Mouse (Mus musculus) naive thymus-derived CD4-positive, alpha-beta T cell, adult 2 months (primary cell): ENCODE results near the gene Cacna1e.

Experiments
- DNase-seq: peaks from one replicate; pipeline ENCODE4 v3.0.0-alpha.2; 2011; ENCODE audit warnings: low read depth

The Cacna1e gene

DNA sequence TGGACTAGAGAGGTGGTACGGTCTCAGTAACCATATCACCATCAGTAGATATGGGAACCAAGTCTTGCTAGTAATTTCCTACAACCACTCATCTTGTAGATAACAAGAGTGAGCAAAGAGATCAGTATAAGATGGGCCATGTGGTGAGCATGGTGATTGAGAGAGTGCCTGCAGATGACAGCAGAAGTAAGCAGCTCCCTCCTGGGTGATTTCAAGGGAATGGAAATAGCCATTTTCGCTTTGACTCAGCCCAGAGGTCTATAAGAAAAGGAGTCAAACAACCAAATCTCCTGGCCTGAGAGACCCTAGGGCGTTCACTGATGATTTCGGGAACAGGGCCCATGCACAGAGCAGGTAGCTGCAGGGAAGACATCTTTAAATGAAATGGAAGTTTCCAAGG is 45.0 kb downstream of the Cacna1e start:
- no peak for DNase-seq

DNA sequence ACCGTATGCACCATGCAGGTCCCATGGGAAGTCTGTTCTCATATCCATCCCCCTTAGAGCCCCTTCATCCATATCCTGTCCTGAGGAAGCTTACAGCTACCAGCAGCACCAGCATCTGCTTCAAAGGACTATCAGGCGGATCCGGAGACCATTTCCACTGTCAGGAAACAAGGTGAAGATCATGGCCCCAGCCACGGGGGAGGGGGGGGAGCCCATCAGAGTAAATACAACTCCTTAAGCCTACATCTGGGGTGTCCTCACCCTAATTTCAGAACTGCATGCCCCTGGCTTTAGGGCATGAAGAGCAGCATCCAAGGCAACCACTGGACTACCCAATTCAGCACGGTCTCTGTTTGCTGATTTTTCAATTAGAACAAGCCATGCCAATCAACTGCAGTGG is 47.8 kb downstream of the Cacna1e start:
- no peak for DNase-seq

DNA sequence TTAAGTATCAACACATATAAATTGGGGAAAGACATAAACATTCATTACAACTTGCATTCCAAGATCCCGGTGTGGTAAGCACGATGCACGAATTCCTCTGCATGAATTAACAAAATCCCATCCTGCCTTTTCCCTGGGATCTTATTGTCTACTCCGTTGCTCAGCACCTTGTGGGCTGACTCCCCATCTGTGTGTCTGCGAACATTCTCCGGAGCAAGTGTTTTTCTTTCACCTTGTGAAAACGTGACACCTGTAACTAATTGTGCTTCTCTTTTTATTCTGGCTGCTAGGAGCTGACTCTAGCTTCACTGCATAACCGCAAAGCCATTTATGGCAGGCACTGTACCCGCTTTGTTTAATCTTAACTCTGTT is 52.1 kb downstream of the Cacna1e start:
- DNase-seq = no peak

DNA sequence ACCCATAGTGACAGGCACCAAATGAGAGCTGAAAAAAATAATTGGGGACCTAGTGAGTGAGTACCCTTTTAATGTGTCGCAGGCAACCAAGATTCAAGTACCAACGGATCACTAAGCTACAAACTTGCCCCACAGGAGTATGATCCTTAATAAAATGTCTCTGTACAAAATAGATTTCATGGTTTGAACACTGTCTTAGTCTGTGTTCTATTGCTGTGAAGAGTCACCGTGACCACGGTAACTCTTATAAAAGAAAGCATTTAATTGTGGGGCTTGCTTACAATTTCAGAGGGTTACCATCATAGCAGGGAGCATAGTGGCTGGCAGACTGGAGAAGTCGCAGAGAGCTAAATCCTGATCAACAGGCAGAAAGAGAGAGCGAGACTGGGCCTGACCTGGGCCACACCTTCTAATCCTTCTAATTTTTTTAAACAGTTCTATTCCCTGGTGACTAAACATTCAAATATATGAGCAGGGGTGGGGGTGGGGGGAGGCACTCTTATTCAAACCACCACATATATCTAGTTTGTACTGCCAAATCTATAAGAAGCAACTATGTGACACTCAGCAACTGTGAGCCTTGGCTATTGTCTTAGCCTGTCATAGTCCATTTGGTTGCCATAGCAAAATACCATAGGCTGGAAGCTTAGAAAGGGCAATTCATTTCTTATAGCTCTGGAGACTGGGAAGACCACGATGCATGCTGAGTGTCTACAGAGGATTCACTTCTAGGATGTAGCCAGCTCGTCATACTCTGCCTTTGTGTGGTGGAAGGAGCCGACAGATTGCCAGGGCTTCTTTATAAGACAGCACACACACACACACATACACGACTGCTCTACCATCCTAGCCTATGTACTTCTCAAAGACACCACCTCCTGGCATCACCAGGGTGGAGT is 52.8 kb downstream of the Cacna1e start:
- no peak for DNase-seq

DNA sequence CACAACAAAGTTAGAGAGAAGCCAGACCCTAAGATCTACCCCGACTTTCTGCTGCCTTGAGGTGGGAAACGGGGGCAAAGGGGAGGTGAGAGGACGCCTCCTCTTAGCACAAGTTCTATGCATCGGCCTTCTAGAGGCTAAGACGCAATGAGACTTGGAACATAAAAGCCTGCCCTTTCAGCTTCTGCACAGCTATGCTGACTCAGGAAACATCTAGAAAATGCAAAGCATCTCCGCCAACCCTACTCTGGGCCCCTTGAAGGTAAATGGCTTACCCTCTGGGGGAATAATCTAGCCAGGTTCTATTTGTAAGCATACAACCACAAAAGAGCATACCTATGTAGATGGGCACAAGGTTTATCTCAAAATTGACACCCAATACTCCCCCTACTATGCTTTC is 54.2 kb downstream of the Cacna1e start:
- DNase-seq = no peak

DNA sequence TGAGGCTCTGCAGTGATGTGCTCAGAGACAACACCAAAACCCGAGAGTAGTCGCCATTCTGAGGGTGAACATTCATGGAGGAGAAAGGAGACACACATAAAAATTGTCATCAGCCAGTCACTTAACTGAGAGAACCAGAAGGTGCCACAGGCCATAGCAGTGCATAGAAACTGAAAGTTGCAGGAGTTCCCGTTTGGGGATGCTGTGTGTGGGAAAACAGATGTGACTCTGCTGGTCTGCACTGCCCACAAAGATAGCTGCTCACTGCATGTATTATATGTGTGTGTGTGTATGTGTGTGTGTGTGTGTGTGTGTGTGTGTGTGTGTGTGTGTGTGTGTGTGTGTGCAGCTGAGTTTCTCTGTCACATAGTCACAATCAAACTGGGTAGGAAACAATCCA is 61.2 kb downstream of the Cacna1e start:
- no peak for DNase-seq

DNA sequence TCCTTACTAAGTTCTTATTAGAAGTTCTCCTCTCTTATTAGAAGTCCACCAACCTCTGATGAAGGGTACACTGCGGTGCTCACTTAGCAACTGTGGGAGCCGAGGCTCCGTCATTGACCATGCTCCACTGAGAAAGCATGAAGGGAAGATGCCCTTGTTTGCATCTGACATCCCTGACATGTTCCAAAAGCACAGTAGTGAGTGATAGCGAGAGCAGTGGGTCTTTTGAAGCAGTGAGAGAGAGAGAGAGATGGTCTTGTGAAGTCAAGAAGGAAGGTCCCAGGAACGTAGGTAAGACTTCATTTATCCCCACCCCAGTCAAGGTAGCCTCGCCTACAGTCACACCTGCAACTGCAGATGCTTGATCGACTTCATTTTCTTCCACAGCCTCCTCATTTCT is 63.9 kb downstream of the Cacna1e start:
- DNase-seq = no peak

DNA sequence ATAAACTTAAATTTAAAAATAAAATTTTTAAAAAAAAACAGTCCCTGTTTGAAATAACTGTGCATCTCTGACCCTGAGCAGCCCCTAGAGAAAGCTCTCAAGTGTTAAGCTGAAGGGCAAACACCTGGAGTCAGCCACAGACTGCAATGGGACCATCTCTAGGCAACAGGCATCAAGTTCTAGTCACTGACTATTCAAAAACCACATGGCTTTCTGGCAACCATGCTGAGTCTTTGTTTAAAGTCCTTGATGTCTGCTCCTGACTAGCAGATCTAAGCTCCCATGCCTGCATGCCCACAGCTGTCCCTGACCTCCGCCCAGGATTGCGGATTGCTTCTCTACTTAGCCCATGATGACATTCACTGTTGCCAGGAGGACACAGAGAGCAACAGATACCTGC is 64.3 kb downstream of the Cacna1e start:
- no peak for DNase-seq

DNA sequence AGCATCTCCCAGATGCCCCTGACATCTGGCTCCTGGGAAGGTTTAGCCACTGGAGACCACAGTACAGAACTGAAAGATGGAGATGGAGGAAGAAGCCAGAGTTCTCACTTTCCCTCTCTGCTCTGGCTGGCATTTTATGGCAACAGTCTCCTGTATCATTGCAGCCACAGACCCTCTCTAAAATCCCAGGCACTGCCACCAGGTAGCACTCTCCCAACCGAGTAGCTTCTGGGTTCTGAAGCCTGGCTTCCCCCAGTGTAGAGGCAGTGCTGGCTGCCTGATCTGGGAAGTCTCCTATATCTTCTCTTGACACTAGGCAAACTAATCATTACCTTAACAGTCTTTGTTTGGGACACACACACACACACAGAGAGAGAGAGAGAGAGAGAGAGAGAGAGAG is 65.6 kb downstream of the Cacna1e start:
- DNase-seq = no peak

DNA sequence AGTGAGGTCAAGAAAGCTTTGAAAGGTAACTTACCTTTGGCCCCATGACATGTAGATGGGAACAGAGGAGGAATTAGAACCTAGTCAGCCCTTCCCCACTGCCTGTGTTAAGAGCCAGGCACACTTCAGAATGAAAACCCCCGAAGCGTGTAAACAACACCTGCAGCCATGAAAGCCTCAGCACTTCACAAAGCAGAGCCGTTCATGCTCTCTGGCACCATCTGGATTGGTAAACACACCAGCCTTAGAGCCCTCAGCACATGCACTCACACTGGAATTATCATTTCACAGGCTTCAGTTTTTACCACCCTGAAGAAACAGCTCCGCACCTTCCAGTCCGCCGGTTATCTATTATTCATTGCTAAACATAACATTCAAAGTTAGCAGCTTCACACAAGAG is 67.5 kb downstream of the Cacna1e start:
- peak; percentile 3 for DNase-seq

DNA sequence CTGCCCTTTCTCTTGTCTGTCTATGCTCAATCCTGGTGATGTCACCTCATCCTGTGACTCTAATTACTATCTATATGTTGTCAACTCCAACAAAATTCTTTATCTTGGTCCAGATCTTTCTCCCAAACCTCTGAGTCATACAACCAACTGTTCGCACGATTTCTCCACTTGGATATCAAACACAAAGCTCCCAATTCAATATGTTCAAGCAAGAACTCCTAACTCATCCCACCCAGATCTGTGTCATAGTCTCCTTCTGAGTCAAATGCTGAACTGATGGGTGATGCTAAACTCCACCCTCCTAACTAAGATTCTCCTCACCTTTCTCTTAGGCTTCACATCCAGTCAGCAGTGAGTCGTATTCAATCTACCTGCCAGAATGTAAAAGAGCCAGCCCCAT is 68.0 kb downstream of the Cacna1e start:
- DNase-seq = no peak

DNA sequence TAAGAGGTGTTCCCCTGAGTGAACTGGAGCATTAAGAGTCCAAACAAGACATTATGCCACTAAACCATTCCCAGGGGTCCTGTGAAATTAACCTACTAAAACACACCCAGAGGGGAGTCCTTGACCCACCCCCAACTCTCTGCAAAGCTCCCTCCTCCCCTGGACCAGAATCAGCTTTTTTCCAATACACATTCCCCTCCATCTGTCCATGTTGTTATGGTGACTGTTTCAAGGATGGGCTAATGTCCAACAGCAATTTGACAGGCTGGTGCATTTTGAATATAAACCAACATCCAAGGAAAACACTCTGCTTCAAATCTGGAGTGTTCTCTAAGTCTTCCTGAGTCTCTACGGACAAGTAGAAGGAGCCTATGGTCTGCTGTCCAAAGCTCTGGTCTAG is 78.6 kb downstream of the Cacna1e start:
- DNase-seq = no peak

DNA sequence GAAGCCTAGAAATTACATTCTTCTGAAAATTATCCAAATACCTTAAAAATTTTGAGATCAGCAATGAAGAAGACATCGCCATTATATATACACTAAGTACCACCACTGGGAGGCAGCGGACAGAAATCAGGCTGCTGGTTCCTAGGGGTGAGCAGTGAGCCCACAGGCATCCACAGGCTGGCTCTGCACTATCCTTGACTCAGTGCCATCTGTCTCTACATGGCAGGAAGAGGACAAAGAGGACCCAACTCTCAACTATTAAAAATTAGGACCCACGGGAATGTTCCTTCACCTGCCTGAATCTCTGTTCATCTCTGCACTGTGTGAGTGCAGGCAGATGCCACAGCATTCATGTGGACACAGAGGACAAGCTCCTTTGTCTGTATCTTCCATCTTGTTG is 79.3 kb downstream of the Cacna1e start:
- no peak for DNase-seq

DNA sequence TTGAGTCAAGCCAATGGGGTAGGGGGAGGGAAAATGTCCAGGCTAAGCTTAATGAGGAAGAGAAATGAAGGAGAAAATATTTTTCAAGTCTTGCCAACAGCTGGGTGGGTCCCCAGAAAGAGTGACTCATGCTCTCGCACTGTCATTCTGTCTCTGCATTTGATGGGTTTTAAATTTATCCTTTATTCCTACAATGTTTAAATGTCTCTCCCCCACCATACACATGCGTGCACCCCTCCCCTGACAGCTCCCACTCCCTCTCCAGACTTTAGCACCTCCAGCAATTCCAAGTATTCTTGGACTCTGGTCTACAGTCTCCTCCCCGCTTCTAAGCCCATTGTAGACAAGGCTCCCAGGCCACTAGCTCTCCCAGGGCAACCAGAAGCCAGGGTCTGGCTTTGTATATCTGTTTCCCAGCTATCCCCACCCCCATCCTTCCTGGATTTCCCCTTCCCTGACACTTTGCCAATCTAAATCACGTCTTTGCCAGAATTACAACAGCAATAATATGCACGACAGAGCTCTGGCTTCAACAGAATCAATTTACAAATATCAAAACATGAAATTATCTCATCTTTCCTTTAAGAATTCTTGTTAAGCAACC is 81.9 kb downstream of the Cacna1e start:
- no peak for DNase-seq

DNA sequence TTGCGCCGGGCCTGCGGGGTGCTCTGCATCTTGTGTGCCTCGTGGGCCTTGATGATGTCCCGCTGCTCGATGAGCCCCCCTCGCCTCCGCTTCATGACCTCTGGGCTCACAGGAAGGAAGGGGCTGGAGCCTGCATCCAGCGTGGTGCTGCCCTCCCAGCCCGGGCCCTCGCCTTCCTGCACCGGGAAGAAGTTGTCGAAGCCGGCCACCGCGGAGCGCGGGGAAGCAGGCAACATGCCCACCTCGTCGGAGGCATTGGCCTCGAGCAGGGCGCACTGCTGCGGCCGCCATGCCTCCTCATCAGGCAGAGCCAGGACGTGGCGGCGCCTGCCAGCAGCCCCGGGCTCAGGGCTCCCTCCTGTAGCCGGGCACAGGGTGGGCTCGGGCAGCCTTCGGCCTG is 85.0 kb downstream of the Cacna1e start:
- DNase-seq = no peak

DNA sequence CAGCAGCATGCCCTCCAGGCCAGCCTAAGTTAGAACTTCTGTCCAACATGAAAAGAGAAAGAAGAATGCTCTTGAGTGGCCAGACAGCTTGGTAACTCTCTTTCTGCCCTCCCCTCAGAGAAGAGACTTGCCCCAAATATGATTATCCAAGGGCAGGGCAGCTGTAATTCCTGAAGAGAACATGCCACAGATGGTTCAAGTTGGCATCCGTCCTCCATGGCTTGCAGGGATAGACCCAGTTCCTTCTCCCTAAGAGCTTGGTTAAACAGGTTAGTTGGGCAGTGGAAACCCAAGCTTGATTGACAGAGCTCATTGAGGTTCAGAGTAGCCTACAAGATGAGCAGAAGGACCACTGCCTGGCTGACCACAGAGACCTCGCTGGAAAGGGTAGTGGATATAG is 85.5 kb downstream of the Cacna1e start:
- no peak for DNase-seq

DNA sequence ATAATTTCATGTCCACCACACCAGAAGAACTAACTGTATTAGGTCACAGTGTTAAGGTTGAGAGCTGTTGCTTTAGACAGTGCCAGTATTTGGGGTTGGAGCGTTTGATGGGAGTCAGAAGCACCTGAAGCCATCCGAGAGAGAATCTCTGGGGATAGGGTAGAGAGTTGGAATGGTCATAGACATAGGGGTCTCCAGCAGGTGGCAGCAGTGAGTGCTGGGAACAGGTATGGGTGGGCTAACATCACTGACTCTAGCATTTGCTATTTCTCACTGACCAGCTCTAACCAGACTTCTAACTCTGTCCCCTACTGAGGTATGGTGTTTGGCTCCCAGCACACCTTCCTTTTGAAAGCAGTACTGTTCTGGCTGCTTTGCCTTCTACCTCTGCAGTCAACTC is 87.6 kb downstream of the Cacna1e start:
- peak; percentile 42 for DNase-seq

DNA sequence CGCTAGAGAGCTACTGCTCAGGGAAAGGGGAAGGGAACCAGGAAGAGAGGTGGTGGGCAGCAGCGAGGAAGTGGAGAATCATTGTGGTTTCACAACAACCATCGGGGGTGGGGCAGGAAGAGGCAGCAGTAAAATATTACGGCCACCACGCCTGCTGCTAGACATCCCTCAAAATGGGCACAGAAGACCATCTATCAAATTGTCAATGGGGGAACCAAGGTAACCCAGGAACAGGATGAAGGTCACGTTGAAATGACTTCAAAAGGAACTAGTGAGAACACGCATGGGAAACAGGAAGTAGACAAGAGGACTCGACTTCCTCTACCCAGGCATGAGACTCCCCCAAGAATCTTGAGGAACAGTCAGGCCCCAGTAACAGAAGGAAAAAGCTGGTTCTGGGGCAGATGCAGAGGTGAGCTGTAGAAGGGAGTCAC is 89.8 kb downstream of the Cacna1e start:
- peak; percentile 46 for DNase-seq

DNA sequence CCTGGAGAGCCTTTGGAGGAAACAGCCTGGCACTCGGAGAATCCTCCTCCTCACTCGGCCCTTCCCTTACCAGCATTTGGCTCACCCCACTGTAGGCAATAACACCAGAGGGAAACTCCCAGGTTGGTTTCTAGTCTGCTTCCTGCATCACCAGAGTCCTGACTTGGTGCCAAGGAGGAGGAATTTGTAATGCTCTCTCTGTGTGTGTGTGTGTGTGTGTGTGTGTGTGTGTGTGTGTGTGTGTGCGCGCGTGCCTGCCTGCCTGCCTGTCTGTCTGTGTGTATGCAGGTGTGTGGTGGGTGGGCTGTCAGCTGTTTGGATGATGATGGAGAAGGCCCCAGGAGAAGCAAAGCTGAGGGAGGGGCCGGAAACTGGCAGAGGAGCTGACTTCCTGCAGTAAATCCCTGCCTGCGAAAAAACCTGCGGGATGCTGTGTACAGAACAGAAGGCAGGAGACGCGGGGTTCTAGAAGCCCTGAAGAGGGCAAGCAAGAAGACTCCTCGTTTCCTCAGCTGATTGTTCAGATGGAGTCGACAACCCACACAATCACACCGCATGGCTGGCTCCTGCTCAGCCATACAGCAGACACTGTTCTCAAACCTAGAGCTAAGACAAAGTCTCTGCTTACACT is 92.6 kb downstream of the Cacna1e start:
- DNase-seq = peak; percentile 64

DNA sequence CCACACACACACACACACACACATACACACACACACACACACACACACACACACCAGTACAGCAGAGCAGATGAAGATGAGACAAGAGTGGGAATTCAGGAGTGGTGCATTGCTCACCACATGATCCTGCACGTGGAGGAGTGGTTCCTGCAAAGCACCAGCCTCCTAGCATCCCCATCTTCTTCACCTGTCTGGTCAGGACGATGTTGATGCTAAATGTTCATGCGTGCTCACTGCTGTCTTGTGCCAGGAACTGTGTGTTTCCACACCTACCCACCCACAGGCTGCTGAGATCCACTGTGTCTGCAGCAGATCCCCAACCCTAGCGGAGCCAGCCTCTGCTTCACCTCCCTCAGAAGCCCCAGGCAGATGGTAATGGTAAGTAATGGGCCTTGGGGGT is 95.8 kb downstream of the Cacna1e start:
- no peak for DNase-seq

DNA sequence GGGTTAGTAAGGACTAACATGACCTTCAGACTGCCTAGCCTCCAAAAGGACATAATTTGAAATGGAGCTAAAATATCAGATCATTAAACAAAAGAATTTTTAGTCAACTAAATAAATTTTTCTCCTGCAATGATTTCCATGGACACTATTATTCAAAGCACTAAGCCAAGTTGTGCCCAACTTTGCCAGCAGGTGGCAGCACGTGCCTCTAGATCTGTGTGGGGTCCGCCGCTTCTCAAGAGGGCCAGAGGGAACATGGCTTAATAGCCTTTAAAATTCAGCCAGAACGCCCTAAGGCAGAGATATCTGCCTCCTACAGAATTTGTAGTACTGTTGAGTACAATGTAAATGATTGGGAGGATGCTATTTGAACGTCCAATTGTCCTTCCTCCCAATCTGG is 96.2 kb downstream of the Cacna1e start:
- peak; percentile 82 for DNase-seq

DNA sequence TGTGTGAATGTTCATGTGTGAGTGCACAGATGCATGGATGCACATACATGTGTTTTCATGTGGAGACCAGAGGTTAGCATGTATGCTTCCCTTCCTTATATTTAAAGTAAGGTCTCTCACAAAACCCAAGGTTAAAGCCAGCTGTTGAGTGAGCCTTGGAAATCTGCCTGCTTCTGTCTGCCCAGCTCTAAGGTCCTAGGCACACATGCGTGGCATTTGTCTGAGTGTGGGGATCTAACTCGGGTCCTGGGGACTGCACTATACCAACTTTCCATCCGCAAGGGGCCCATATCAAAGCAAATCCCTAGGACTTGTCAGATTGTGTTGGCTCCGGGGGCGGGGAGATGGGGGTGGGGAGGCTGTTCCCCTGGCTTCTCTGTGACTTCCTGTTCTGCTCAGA is 96.9 kb downstream of the Cacna1e start:
- DNase-seq = peak; percentile 28

DNA sequence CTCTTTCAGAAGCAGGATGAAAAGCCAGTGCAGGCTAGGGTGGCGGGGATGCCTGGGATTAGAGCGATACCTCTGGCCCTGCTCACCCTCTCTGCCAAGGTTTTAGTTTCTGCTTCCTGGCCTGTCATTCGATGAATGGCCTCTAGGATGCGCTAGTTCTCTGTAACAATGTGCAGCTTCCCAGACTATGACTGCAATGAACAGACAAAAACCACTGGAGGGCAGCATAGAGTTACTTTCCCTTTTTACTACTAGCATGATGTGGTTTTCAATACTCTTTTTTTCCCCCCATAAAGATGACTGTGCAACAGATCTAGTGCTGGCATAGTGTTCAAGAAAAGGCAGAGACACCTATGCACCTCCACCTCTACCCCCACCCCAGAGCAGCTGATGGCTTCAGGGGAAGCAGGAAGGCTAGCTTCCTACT is 98.0 kb downstream of the Cacna1e start:
- peak; percentile 95 for DNase-seq
